Mouse (Mus musculus): ENCODE data around the gene Phldb2. TPM values are rescaled to one million over a fixed set of nuclear protein-coding genes. Genes with fewer than 3 reads are reported as not detected.

The Phldb2 gene
- polyA plus RNA-seq, 1 experiment = 1.8 TPM

DNA sequence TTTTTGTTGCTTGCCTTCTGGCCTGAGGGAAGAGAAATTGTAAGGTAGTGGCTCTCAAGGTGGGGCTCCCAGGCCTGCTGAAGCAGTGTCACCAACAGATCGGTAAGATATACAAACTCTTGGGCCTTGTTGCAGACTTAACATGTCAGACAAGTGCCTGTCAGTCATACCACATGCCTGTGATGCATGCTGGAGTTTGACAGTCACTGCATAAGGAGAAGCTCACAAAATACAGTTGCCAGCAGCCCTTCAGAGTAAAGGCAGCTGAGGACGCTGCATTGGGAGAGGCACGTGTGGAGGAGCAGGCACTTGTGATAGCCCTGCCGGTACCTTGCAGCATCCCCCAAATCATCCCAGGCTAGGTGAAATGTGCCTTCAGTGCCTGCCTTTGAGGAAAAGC lies 235.1 kb downstream of the Phldb2 start:
- no peak for DNase-seq
- 95% methylated on average over 4 of the region's 4 CpGs for WGBS
- TF ChIP-seq CTCF (IDR thresholded peaks at IDR 0.05; ENCODE audit: borderline replicate concordance, control insufficient read depth, extremely low read depth, insufficient read depth, low read length, poor library complexity) (no peak), POLR2A (IDR thresholded peaks at IDR 0.05; ENCODE audit: control insufficient read depth, extremely low read depth, insufficient read depth, low read length, poor library complexity) (no peak)
- no peaks in the 10 kb centered on the region for H3K36me3 ChIP-seq (ENCODE audit: control insufficient read depth, insufficient read depth, low read length)
- no peak overlapping the region for H3K27ac ChIP-seq (ENCODE audit: control insufficient read depth, insufficient read depth, low read length)
- no peak overlapping the region for H3K4me3 ChIP-seq (ENCODE audit: control insufficient read depth, insufficient read depth, low read length)
- H3K27me3 ChIP-seq (ENCODE audit: control insufficient read depth, insufficient read depth, low read length) = no peaks in the 10 kb centered on the region
- H3K4me1 ChIP-seq (replicated peaks; ENCODE audit: control insufficient read depth, insufficient read depth, low read length) = no peaks in the 10 kb centered on the region

DNA sequence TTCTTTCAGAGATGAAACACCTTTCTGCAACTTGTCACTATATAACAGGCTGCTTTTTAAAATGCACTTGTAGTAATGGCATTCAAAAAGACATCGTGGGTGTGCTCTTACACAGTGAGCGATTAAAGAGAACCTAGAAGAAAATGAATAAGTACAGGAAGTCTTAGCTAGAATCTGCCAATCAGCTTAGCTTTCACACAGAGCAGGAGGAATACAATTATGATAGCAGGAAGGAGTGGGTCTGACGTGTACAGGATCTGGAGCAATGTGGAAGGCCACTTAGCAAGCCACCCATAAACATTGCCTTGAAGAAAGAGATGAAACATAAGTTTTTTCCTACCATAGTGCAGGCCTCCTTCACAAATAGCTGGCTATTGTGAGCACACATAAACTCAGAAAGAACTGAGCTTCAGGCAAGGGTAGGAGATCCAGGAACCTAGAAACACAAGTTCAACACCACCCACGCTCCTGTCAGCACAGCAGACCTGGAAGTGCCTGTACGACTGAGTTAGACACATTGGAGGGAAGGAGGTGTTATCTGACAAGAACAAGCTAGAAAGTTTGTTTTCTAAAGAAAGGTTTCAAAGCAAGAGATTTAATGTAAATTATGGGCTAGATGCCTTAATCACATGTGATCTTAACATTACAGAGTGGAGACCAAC lies 238.8 kb downstream of the Phldb2 start:
- DNase-seq = no peak
- 85% methylated on average over 5 of the region's 5 CpGs for WGBS
- no peak overlapping the region for H3K27ac ChIP-seq (ENCODE audit: control insufficient read depth, insufficient read depth, low read length)
- H3K27me3 ChIP-seq (ENCODE audit: control insufficient read depth, insufficient read depth, low read length) = no peaks in the 10 kb centered on the region
- no peaks in the 10 kb centered on the region for H3K36me3 ChIP-seq (ENCODE audit: control insufficient read depth, insufficient read depth, low read length)
- H3K4me3 ChIP-seq (ENCODE audit: control insufficient read depth, insufficient read depth, low read length) = no peak overlapping the region
- H3K4me1 ChIP-seq (replicated peaks; ENCODE audit: control insufficient read depth, insufficient read depth, low read length) = no peaks in the 10 kb centered on the region
- TF ChIP-seq CTCF (IDR thresholded peaks at IDR 0.05; ENCODE audit: borderline replicate concordance, control insufficient read depth, extremely low read depth, insufficient read depth, low read length, poor library complexity) = no peak
- no peak for TF ChIP-seq POLR2A (IDR thresholded peaks at IDR 0.05; ENCODE audit: control insufficient read depth, extremely low read depth, insufficient read depth, low read length, poor library complexity)

DNA sequence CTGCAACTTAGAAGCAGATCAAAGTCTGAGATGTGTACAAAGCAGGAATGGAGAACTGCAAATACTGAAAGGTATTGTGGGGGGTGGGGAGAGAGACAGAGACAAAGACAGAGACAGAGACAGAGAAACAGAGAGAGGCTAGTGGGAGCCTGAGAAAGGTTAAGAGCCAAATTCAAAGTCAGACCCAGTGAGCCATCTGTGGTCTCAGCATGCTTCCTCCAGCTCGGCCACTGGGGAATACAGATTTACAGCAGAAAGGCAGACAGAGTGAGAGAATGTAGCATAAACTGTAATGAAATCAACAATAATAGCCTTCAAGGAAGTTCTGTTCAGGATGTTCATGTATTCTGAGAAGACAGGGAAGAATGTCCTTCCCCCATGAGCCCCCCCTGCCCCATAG lies 239.5 kb downstream of the Phldb2 start:
- H3K4me3 ChIP-seq (ENCODE audit: control insufficient read depth, insufficient read depth, low read length) = no peak overlapping the region
- no peaks in the 10 kb centered on the region for H3K36me3 ChIP-seq (ENCODE audit: control insufficient read depth, insufficient read depth, low read length)
- no peak for DNase-seq
- H3K27ac ChIP-seq (ENCODE audit: control insufficient read depth, insufficient read depth, low read length) = no peak overlapping the region
- H3K27me3 ChIP-seq (ENCODE audit: control insufficient read depth, insufficient read depth, low read length) = no peaks in the 10 kb centered on the region
- TF ChIP-seq POLR2A (IDR thresholded peaks at IDR 0.05; ENCODE audit: control insufficient read depth, extremely low read depth, insufficient read depth, low read length, poor library complexity) (no peak), CTCF (IDR thresholded peaks at IDR 0.05; ENCODE audit: borderline replicate concordance, control insufficient read depth, extremely low read depth, insufficient read depth, low read length, poor library complexity) (no peak)
- no peaks in the 10 kb centered on the region for H3K4me1 ChIP-seq (replicated peaks; ENCODE audit: control insufficient read depth, insufficient read depth, low read length)
- 83% methylated on average over 1 of the region's 1 CpGs for WGBS

DNA sequence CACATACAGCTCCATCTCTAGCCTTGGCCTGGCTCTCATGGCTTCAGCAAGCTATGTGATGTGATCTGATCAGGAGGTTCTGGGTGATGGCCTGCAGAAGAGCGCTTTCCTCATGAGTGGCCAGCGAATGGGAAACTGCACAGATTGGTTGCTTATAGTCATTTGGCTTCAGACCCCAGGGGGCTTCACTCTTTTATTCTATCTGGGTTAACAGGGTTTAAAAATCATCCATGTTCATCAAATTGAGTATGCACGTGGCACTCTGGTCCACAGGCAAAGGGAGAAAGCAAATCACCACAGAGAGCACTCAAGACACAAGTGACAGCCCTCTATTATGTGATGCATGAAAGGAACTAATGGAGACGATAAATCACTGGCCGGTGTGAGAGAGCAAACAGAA lies 240.1 kb downstream of the Phldb2 start:
- Histone ChIP-seq H3K27me3 (ENCODE audit: control insufficient read depth, insufficient read depth, low read length) (no peaks in the 10 kb centered on the region), H3K4me3 (ENCODE audit: control insufficient read depth, insufficient read depth, low read length) (no peak overlapping the region), H3K27ac (ENCODE audit: control insufficient read depth, insufficient read depth, low read length) (no peak overlapping the region), H3K4me1 (replicated peaks; ENCODE audit: control insufficient read depth, insufficient read depth, low read length) (no peaks in the 10 kb centered on the region), H3K36me3 (ENCODE audit: control insufficient read depth, insufficient read depth, low read length) (no peaks in the 10 kb centered on the region)
- WGBS = 91% methylated on average over 5 of the region's 5 CpGs
- no peak for TF ChIP-seq POLR2A (IDR thresholded peaks at IDR 0.05; ENCODE audit: control insufficient read depth, extremely low read depth, insufficient read depth, low read length, poor library complexity)
- no peak for TF ChIP-seq CTCF (IDR thresholded peaks at IDR 0.05; ENCODE audit: borderline replicate concordance, control insufficient read depth, extremely low read depth, insufficient read depth, low read length, poor library complexity)
- DNase-seq = no peak

DNA sequence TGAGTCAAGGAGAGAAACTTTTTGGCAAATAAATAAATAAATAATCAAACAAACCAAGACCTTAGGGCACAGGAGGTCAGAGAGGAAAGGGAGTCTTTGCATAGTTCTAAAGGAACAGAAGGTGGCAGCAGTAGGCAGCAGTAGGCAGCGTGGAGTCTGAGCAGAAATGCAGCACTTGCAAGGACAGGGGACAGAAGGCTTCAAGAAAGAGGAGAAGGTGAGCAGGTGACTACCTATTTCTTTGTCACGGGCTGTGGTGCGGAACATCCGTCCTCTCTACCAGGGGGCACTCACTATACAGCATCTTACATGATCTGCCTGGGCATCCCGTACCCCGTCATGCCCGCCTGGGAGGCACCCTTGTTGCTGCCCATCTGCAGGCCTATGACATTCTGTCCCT lies 242.1 kb downstream of the Phldb2 start:
- 73% methylated on average over 7 of the region's 7 CpGs for WGBS
- no peak for DNase-seq

GRCm38 (mm10) chr16:45699301-45699700 lies 254.1 kb downstream of the Phldb2 start:
- no peak for DNase-seq
- no peak overlapping the region for H3K27ac ChIP-seq (ENCODE audit: control insufficient read depth, insufficient read depth, low read length)
- H3K36me3 ChIP-seq (ENCODE audit: control insufficient read depth, insufficient read depth, low read length) = no peaks in the 10 kb centered on the region
- H3K4me3 ChIP-seq (ENCODE audit: control insufficient read depth, insufficient read depth, low read length) = no peak overlapping the region
- H3K27me3 ChIP-seq (ENCODE audit: control insufficient read depth, insufficient read depth, low read length) = no peaks in the 10 kb centered on the region
- TF ChIP-seq POLR2A (IDR thresholded peaks at IDR 0.05; ENCODE audit: control insufficient read depth, extremely low read depth, insufficient read depth, low read length, poor library complexity) = no peak
- TF ChIP-seq CTCF (IDR thresholded peaks at IDR 0.05; ENCODE audit: borderline replicate concordance, control insufficient read depth, extremely low read depth, insufficient read depth, low read length, poor library complexity) = no peak
- 84% methylated on average over 5 of the region's 5 CpGs for WGBS
- no peaks in the 10 kb centered on the region for H3K4me1 ChIP-seq (replicated peaks; ENCODE audit: control insufficient read depth, insufficient read depth, low read length)

More for the DNA sequence above, 242.1 kb downstream of the Phldb2 start:
- no peak overlapping the region for H3K4me3 ChIP-seq (ENCODE audit: control insufficient read depth, insufficient read depth, low read length)
- TF ChIP-seq CTCF (IDR thresholded peaks at IDR 0.05; ENCODE audit: borderline replicate concordance, control insufficient read depth, extremely low read depth, insufficient read depth, low read length, poor library complexity) = no peak
- TF ChIP-seq POLR2A (IDR thresholded peaks at IDR 0.05; ENCODE audit: control insufficient read depth, extremely low read depth, insufficient read depth, low read length, poor library complexity) = no peak
- no peaks in the 10 kb centered on the region for H3K4me1 ChIP-seq (replicated peaks; ENCODE audit: control insufficient read depth, insufficient read depth, low read length)
- no peak overlapping the region for H3K27ac ChIP-seq (ENCODE audit: control insufficient read depth, insufficient read depth, low read length)
- no peaks in the 10 kb centered on the region for H3K36me3 ChIP-seq (ENCODE audit: control insufficient read depth, insufficient read depth, low read length)
- no peaks in the 10 kb centered on the region for H3K27me3 ChIP-seq (ENCODE audit: control insufficient read depth, insufficient read depth, low read length)

DNA sequence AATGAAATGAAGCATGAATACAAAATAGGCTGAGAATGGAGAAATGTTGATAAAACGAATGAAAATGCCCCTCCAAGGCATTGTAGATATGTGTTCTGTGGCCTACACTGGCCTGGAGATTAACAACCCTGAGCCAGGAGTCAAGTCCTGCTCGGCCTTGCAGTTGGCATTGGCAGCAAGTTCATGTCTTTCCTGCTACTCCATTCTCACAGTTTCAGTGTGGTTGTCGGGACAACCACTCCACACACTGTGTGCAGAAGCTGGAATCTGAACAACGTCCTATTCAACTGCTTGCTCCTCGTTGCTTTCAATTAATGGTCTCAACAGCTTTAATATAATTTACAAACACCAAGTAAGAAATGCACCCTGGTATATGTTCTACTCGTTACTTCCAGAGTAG lies 255.4 kb downstream of the Phldb2 start:
- H3K4me1 ChIP-seq (replicated peaks; ENCODE audit: control insufficient read depth, insufficient read depth, low read length) = no peaks in the 10 kb centered on the region
- TF ChIP-seq CTCF (IDR thresholded peaks at IDR 0.05; ENCODE audit: borderline replicate concordance, control insufficient read depth, extremely low read depth, insufficient read depth, low read length, poor library complexity) = no peak
- TF ChIP-seq POLR2A (IDR thresholded peaks at IDR 0.05; ENCODE audit: control insufficient read depth, extremely low read depth, insufficient read depth, low read length, poor library complexity) = no peak
- no peak for DNase-seq
- H3K36me3 ChIP-seq (ENCODE audit: control insufficient read depth, insufficient read depth, low read length) = no peaks in the 10 kb centered on the region
- no peak overlapping the region for H3K4me3 ChIP-seq (ENCODE audit: control insufficient read depth, insufficient read depth, low read length)
- 91% methylated on average over 6 of the region's 6 CpGs for whole genome bisulfite sequencing
- H3K27me3 ChIP-seq (ENCODE audit: control insufficient read depth, insufficient read depth, low read length) = no peaks in the 10 kb centered on the region
- H3K27ac ChIP-seq (ENCODE audit: control insufficient read depth, insufficient read depth, low read length) = no peak overlapping the region

Other genes starting within 250 kb of the Phldb2 start
- gene Tagln3, start 229.0 kb downstream of the Phldb2 start, polyA plus RNA-seq (2012; rRNA removed) = 1.2 TPM in 2 replicates
- gene Abhd10, start 210.6 kb downstream of the Phldb2 start, polyA plus RNA-seq (2012; rRNA removed) = 10.4 and 11.4 TPM in 2 replicates
- gene Plcxd2, start 56.6 kb upstream of the Phldb2 start, polyA plus RNA-seq (2012; rRNA removed) = 13.8 and 16.2 TPM in 2 replicates
- gene Cd96, start 166.7 kb upstream of the Phldb2 start, polyA plus RNA-seq (2012; rRNA removed) = 39.6 and 47.6 TPM in 2 replicates
- gene Gm4737, start 201.5 kb upstream of the Phldb2 start, polyA plus RNA-seq (2012; rRNA removed) = 24.6 and 34.6 TPM in 2 replicates

Measured in thymus, adult 2 months (tissue).